Mouse (Mus musculus) hematopoietic stem cell, adult 5-6 weeks (primary cell): Measurements from ENCODE around the gene Socs5. TPM values are rescaled to one million over a fixed set of nuclear protein-coding genes. Genes with fewer than 3 reads are reported as not detected.

Experiments used
- ATAC-seq, 2 experiments: fragments of 125-278 bp in 1 of 2; replicated peaks in 1 of 2; 2 replicates each; pipeline ENCODE4 v1.8.0; 2016 to 2017; ENCODE audit warnings: inconsistent platforms in 2 of 2, mild to moderate bottlenecking in 2 of 2, moderate number of reproducible peaks in 2 of 2, low read depth in 1 of 2, moderate TSS enrichment in 1 of 2; ENCODE audit not compliant: low FRiP score in 2 of 2, poor library complexity in 2 of 2, severe bottlenecking in 2 of 2, insufficient read depth in 1 of 2, low TSS enrichment in 1 of 2
- total RNA-seq: library from RNA; stranded (forward); fragments of 172-1452, 232-1000 nt; gene quantifications from 2 replicates; pipeline ENCODE4 v1.2.3, GENCODE M21; 2017

The Socs5 gene
- total RNA-seq, 1 experiment from 2014 or later: 16.4 TPM

- peak in 1 of 2 experiments; percentile 38; a peak in 2 of 4 replicates for ATAC-seq
These were observed 72.6 kb downstream of the Socs5 start for GRCm38 (mm10) chr17:87179939-87180550.

DNA sequence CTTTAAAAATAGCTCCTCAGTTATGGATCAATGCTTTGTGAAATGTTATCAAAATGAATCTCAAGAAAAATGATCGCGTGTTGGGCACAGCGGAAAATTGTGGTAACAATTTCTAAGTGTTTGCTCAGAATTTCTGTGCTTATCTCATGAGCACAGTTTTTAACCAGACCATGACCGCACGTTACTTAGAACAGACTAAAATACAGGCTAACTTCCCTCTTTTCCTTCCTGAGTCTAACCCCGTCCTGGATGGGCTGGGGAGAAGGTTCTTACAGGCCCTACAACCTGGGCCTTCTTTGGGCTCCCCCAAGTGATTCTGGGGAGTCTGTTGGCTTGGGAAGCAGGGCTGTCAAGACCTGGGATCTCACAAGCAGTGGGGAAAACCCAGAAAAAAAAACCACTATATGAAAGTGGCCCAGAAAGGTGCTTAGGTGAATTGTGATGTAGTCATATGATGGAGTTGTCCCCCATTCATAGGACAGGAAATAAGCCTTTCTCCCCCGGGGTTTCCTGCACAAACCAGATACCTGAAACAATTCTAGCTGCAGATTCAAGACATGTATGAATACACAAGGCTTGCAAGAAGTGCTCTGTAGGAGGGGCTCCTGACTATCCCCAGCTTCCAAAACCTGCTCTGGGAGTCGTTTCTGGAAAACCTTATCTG lies 74.3 kb downstream of the Socs5 start:
- ATAC-seq: peak; percentile 82 to 85

DNA sequence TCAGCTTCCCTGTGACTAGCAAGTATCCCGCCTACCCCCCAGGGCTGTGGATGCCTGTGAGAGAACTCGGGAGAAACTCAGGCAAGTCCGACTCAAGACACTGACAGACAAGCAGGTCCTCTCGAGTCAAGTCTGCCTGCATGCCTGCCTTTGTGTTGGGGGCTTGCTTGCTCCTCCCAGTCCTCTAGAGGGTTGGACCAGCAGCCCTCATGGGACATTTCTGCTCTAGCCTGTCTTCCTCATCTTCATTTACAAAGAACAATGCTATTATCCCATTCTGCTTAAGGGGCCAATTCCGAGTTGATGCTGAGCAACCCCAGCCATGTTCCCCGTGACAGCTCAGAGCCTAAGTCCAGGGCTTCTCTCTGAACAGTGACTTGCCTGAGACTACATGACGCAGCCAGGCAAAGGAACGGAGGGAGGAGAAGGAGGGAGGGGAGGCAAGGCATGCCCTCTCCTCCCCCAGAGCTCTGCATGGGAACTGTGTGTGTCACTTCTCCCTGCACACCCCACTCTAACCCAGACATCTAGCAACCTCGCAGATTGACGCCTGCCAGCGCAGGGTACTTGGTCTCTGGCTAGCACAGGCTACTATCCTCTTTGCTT lies 78.1 kb downstream of the Socs5 start:
- peak; percentile 30 to 33; a peak in 1 of 4 replicates for ATAC-seq

GRCm38 (mm10) chr17:87187005-87187404 lies 79.5 kb downstream of the Socs5 start:
- no peak for ATAC-seq

Other genes starting within 250 kb of the Socs5 start
- gene Tmem247, start 190.3 kb upstream of the Socs5 start, total RNA-seq: not detected in 2 replicates
- not detected in 2 replicates for gene Atp6v1e2, start 159.8 kb upstream of the Socs5 start, total RNA-seq
- gene Rhoq, start 144.6 kb upstream of the Socs5 start, total RNA-seq: 12.7 and 15.2 TPM in 2 replicates
- 22.9 and 35.6 TPM in 2 replicates for gene Pigf, start 82.3 kb upstream of the Socs5 start, total RNA-seq
- gene Cript, start 82.1 kb upstream of the Socs5 start, total RNA-seq: 68.8 and 78.7 TPM in 2 replicates
- 76.9 and 81.4 TPM in 2 replicates for gene Mcfd2, start 158.3 kb downstream of the Socs5 start, total RNA-seq
- 37.5 and 44.6 TPM in 2 replicates for gene Ttc7, start 175.2 kb downstream of the Socs5 start, total RNA-seq